Comparison of ENCODE assay signal across 8 mouse cellular contexts in genomic region chr2:164047197-164047690, GRCm38 (mm10). TPM values are rescaled to one million over a fixed set of nuclear protein-coding genes. Genes with fewer than 3 reads are reported as not detected.
DNase-seq lines count a peak whose midpoint lies in the region; ATAC-seq lines count a peak whose summit lies in the region.

No protein-coding gene starts in this region.

- H3K4me3 ChIP-seq in heart, embryonic 12.5 days: peak overlapping the region; percentile 36

- no peak overlapping the region for H3K27ac ChIP-seq in heart, embryonic 12.5 days (ENCODE audit: poor library complexity, severe bottlenecking)

- H3K4me1 ChIP-seq in heart, embryonic 12.5 days (replicated peaks): peaks cover 5% of the 10 kb centered on the region; the same call in 1 of the 2 replicates

- no peak overlapping the region for H3K9ac ChIP-seq in heart, embryonic 12.5 days

- H3K4me2 ChIP-seq in heart, embryonic 12.5 days: peak overlapping the region; percentile 60

- 5% methylated on average over 12 of the region's 16 CpGs for WGBS in heart, embryonic 12.5 days

- 0 out of 2 replicates have a peak, but pooled peaks cover 6% of the 10 kb centered on the region for H3K27me3 ChIP-seq in heart, embryonic 12.5 days (replicated peaks)

- DNase-seq in adrenal gland, postnatal 14 days: peak; percentile 56
- no peak for DNase-seq in adrenal gland, adult 18-20 months (ENCODE audit: low spot score in 2 of 2)
- peak; percentile 78 for DNase-seq in cerebellum, adult 9-10 months
- DNase-seq in kidney, postnatal 10 days: peak; percentile 51
- DNase-seq in lung, postnatal 4 days: peak; percentile 44 to 55
- DNase-seq in spleen, postnatal 4 days (ENCODE audit: low spot score in 2 of 2): peak; percentile 39 to 66
- DNase-seq in layer of hippocampus, postnatal 36 days: no peak

- no peaks in the 10 kb centered on the region for H3K9me3 ChIP-seq in heart, embryonic 12.5 days (replicated peaks)

- ATAC-seq in heart, embryonic 12.5 days (ENCODE audit: insufficient number of reproducible peaks, low FRiP score): peak; percentile 88

- H3K36me3 ChIP-seq in heart, embryonic 12.5 days: peaks cover 3% of the 10 kb centered on the region

RNA-seq across cellular contexts. Expression of gene Pabpc1l, which starts 22.0 kb away (rescaled TPM):
- total RNA-seq in adrenal gland, postnatal 14 days (2021): 1.0 and 2.9 TPM in 2 replicates
- total RNA-seq in adrenal gland, adult 18-20 months (2021): 1 to 10 TPM in 1 of 2 experiments, under 1 TPM in 1; 0.45 to 2.2 TPM
- polyA plus RNA-seq in heart, embryonic 12.5 days (2016; fragmentation: Nextera tagmentation; extraction: Ambion mirVana): 0.96 and 1.0 TPM in 2 replicates
- under 1 TPM in 1 of 2 experiments, not detected in 1; 0.37 TPM for total RNA-seq in layer of hippocampus, postnatal 36 days (2021)

RNA-seq across cellular contexts. Expression of gene Stk4, which starts 22.9 kb away (rescaled TPM):
- 28.6 and 36.1 TPM in 2 replicates for total RNA-seq in adrenal gland, postnatal 14 days (2021)
- total RNA-seq in adrenal gland, adult 18-20 months (2021): 10 to 100 TPM; 24.4 to 27.2 TPM
- polyA plus RNA-seq in heart, embryonic 12.5 days (2016; fragmentation: Nextera tagmentation; extraction: Ambion mirVana): 22.1 and 23.4 TPM in 2 replicates
- total RNA-seq in layer of hippocampus, postnatal 36 days (2021): 10 to 100 TPM; 50.4 to 51.2 TPM

RNA-seq across cellular contexts. Expression of gene Tomm34, which starts 23.7 kb away (rescaled TPM):
- 28.9 and 32.2 TPM in 2 replicates for total RNA-seq in adrenal gland, postnatal 14 days (2021)
- total RNA-seq in adrenal gland, adult 18-20 months (2021): 10 to 100 TPM; 37.2 to 52.7 TPM
- polyA plus RNA-seq in heart, embryonic 12.5 days (2016; fragmentation: Nextera tagmentation; extraction: Ambion mirVana): 55.7 and 56.6 TPM in 2 replicates
- 100 to 1,000 TPM in 1 of 2 experiments, 10 to 100 TPM in 1; 99.4 to 114 TPM for total RNA-seq in layer of hippocampus, postnatal 36 days (2021)

RNA-seq across cellular contexts. Expression of gene Ywhab, which starts 52.5 kb away (rescaled TPM):
- 244 and 254 TPM in 2 replicates for total RNA-seq in adrenal gland, postnatal 14 days (2021)
- total RNA-seq in adrenal gland, adult 18-20 months (2021): 100 to 1,000 TPM; 252 to 298 TPM
- 270 and 271 TPM in 2 replicates for polyA plus RNA-seq in heart, embryonic 12.5 days (2016; fragmentation: Nextera tagmentation; extraction: Ambion mirVana)
- total RNA-seq in layer of hippocampus, postnatal 36 days (2021): 100 to 1,000 TPM; 531 to 565 TPM

Comparison
In these comparisons a context has a peak if more than half of its experiments do, and no peak if none do; other contexts are left out.
1. DNase-seq: peak in adrenal gland, postnatal 14 days (single experiment), cerebellum, adult 9-10 months (single experiment), kidney, postnatal 10 days (single experiment), lung, postnatal 4 days (2 of 2) and spleen, postnatal 4 days (2 of 2); none in adrenal gland, adult 18-20 months (0 of 2) and layer of hippocampus, postnatal 36 days (0 of 2).